Mouse (Mus musculus) liver, adult 2 months (tissue): ENCODE measurements around the gene Pla2g12a.
A peak's percentile ranks its signal among the peaks of the same experiment; 100 is the strongest.

Experiments used
- CTCF ChIP-seq: fragments of 200-500 bp; IDR thresholded peaks from 2 replicates; pipeline ENCODE4 v1.5.1; 2011; ENCODE audit warnings: low read depth, low read length, control low read depth
- POLR2A ChIP-seq: fragments of 200-500 bp; IDR thresholded peaks from 2 replicates; pipeline ENCODE4 v1.6.1; 2011; ENCODE audit warnings: low read length, control low read depth; ENCODE audit not compliant: insufficient read depth; ENCODE audit errors: extremely low read depth

DNA sequence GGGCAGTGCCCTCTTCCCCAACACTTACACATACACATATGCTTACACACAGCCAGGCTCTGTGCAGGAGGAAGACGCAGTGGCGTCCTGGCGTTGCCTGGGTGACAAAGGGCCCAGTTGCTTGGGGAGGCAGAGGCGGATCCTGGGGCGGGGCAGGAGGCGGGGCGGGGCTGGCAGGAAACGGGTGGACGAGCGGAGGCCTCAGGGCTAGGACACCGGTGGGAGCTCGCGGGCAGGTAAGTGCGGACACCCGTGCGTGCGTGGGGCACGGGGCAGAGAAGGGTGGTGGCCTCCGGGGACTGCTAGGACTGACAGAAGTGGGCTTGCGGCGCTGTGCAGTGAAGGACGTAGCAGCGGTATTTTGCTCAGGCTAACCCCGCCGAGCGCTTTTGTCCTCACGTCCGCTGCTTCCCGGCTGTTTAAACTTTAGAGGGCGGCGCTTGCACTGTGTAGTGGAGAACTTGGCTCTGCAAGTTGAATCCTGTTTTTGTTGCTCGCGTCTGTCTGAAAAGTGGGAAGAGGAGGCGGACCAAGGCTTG is 22.9 kb downstream of the Pla2g12a start, which contains the start of gene Casp6:
- peak; percentile 73; the same call in 1 of the 2 replicates for TF ChIP-seq POLR2A
- no peak for TF ChIP-seq CTCF
